16 mouse cellular contexts compared by ENCODE assay signal in the genomic region with DNA sequence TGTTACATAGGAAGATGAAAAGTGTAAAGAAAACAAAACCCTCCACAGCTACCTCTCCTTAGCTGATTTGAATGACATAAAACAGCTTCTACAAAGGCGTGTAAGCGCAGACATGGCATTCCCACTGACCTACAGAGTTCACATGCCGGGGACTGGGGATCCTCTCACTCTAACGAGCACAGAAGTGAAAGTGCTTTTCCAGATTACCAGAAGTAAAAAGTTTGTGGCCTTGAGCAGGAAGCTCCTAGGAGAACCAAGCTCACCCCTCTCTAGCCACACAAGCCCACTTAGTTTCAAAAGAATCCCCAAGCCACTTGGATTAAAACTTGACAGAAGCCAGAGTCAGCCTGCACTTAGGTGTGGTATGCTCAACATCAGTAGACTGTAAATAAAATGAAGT.
"Had no signal": no experiment of that assay in that cellular context is flagged by ENCODE, and none has a peak within 500 bp of the region (broad histone marks: within the 10 kb centered on the region; RNA-seq: fewer than 3 reads in every experiment).

No protein-coding gene starts in this region.

- H3K9me3 ChIP-seq: limb, embryonic 12.5 days; liver, embryonic 13.5 days; lung, embryonic 15.5 days; megakaryocyte, embryonic 14.5 days; midbrain, embryonic 15.5 days; stomach, embryonic 15.5 days had no signal

- H3K27me3 ChIP-seq: limb, embryonic 12.5 days; liver, embryonic 13.5 days; lung, embryonic 15.5 days; megakaryocyte, embryonic 14.5 days; midbrain, embryonic 15.5 days; stomach, embryonic 15.5 days had no signal

- ATAC-seq: liver, postnatal 0 days; midbrain, embryonic 15.5 days had no signal

- H3K36me3 ChIP-seq: limb, embryonic 12.5 days; liver, embryonic 13.5 days; lung, embryonic 15.5 days; midbrain, embryonic 15.5 days; stomach, embryonic 15.5 days had no signal

- DNase-seq: kidney, adult 11 months; kidney, postnatal 14 days; liver; liver, embryonic 13.5 days; liver, postnatal 0 days; lung, postnatal 14 days; right cerebral cortex, postnatal 14 days; thymus, adult 18-20 months; thymus, postnatal 36 days had no signal

- H3K4me1 ChIP-seq: limb, embryonic 12.5 days; liver, embryonic 13.5 days; lung, embryonic 15.5 days; midbrain, embryonic 15.5 days; stomach, embryonic 15.5 days had no signal

- H3K4me3 ChIP-seq: limb, embryonic 12.5 days; liver, embryonic 13.5 days; lung, embryonic 15.5 days; megakaryocyte, embryonic 14.5 days; midbrain, embryonic 15.5 days; stomach, embryonic 15.5 days had no signal

- H3K9ac ChIP-seq: limb, embryonic 12.5 days; liver, embryonic 13.5 days; liver, postnatal 0 days; lung, embryonic 15.5 days; midbrain, embryonic 15.5 days; stomach, embryonic 15.5 days had no signal

- H3K4me2 ChIP-seq: limb, embryonic 12.5 days; liver, embryonic 13.5 days; lung, embryonic 15.5 days; midbrain, embryonic 11.5 days; midbrain, embryonic 15.5 days; stomach, embryonic 15.5 days had no signal

- H3K27ac ChIP-seq: limb, embryonic 12.5 days; liver, embryonic 13.5 days; lung, embryonic 15.5 days; macrophage; midbrain, embryonic 15.5 days; stomach, embryonic 15.5 days had no signal
